Mouse (Mus musculus) cerebellum, adult 9-10 months (tissue): ENCODE data around the gene Serpina1e.
"Not testable (repeated sequence)": the region's sequence is repeated elsewhere in the genome, so short reads cannot be mapped to it uniquely, and the experiment has no call there.

ENCODE experiments used
- DNase-seq: peaks from one replicate; pipeline ENCODE4 v3.0.0; 2022

Serpina1e gene

DNA sequence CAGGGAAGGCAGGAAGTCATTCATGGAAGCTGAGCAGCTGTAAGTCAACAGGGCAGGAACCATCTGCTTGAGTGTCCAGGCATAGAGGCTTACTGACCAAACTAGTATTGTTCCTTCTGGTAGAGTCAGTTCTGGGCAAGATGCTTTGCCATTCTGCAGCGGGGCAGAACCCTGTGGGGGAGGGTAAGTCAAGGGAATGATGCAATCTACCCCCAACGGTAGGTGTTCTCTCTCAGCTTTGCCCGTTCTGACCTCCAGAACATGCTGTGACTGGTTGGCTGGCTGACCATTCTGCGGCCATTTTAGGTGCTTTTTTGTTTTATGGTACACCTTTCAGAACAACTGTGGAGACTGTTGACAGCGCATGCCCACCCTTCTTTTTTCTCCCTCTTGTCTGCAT lies 3.6 kb upstream of the Serpina1e start:
- DNase-seq, result no peak

DNA sequence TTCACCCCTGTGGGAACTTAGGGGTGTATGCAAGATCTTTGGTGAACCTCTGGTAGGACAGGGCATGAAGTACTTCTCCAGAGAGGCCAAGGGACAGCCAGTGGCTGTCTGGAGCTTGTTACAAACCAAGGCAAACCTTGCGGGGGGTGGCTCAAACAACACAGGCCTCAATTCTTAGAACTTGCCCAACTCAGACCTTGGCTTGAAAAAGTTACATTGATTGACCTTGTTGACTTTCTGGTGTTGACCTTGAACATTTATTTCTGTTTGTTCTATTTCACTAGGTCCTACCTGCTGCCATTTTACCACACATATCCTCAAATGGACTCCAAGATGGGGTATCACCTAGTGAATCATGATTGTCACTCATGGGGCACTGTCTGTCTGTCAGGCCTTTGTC lies 2.9 kb upstream of the Serpina1e start:
- no peak for DNase-seq

DNA sequence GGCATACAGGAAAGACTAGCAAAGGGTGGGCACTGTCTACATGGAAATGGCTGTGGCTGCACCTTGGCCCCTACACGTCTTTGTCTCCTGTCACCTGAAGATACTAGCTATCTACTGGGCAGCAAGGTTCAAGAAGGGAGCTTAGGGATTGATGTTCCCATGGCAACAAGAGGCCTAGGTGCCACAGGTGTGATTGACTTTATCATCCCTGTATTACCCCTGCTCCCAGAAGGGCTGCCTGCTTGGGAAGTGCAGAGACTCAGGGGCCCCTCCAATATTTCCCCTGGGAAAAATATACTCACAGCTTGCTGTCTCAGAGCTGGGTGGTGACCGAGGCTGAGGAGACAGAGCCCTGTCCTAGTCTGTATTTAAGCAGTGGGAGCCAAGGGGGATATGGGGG lies 2.2 kb downstream of the Serpina1e start:
- DNase-seq, result not testable (repeated sequence)

DNA sequence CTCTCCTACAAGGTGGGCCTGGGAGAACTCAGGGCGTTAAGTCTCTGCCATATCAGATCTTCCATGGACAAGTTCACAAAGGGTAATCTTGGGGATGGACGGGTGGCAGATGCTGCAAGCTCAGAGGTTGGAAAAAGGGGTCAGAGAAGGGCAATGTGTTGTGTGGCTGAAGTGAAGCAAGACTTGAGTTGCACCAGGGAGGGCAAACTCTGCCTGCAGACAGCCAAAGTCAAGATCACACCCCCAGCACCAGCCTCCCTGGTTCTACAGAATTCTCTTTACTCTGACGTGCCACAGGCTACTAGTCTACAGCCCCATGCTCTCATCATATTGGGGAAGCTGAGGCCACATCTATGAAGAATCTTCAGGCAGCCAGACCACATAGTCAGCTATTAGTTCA lies 5.8 kb downstream of the Serpina1e start:
- not testable (repeated sequence) for DNase-seq

DNA sequence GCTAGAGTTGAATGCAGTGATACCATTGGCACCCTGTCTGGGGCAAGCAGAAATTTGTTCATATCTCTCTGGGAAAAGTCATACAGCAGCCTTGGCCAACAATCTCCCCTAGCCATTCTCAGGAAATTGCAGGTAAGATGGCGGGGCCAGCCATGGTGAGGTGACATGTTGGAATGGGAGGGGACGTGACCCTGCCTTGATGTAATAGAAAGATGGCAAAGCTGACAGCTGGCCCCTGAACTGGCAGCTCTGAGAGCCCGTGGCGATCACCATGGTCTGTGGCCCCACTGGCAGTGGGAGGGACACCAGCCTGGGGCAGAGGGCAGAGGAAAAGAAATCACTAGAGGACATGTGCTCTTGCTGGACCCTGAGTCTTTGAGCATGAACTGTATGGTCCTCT lies 12.5 kb downstream of the Serpina1e start:
- no peak for DNase-seq

DNA sequence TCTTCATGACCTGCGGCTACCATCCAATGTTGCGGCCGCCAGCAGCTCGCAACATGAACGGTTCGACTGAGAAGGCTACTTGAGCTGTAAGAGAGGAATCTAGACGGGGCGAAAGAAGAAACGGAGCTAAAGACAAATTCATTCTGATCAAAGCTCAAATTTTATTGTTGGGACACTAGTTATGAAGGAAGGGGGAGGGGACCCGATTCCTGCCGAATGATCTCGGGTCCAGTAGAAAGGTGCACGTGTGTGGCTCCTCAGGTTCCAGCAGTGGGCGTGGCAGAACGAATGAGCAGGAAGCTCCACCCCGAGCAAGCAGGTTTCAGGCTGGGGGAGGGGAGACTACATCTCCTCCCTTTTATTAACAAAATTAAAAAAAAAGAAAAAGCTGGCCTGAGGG lies 49.6 kb downstream of the Serpina1e start:
- DNase-seq, result not testable (repeated sequence)

DNA sequence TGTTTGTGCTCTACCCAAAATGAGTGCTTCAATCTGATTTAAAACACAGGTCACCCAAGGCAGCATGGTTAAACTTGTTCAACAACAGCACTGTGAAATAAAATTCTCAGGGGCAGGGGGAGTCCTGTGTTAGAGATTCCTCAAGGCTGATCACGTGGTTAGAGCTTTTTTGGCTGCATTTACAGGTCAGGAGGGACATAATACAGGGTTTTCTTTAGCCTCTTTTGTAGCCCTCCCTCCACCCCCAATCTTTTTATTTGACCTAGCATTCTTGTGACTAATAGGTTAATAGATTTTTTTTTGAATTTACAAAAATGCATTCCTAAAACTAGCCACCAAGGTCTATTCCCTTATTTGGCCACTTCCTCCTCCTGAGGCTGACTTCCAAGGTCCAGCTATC lies 51.0 kb downstream of the Serpina1e start:
- not testable (repeated sequence) for DNase-seq

DNA sequence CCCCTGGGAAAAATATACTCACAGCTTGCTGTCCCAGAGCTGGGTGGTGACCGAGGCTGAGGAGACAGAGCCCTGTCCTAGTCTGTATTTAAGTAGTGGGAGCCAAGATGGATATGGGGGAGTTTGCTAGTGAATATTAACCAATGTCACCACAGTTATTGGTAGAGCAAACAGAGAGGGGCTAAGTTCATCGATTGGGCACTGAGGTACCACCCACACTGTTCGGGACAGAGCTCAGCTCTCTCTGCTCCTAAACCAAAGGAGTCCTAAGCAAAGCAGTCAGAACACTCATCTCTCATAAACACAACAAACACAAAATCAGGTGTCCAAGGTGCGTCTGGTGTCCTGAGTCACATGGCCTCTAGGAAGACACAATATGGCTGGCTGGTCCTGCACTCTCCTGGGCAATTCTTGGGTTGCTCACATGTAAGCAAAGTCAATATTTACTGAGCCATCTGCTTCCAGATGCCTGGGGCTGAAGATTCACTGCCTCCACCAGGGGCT lies 53.9 kb downstream of the Serpina1e start, which contains the start of gene Serpina1c:
Serpina1c (minus strand) TSS at position 51 of the 504 bp plus-strand sequence.
- not testable (repeated sequence) for DNase-seq

DNA sequence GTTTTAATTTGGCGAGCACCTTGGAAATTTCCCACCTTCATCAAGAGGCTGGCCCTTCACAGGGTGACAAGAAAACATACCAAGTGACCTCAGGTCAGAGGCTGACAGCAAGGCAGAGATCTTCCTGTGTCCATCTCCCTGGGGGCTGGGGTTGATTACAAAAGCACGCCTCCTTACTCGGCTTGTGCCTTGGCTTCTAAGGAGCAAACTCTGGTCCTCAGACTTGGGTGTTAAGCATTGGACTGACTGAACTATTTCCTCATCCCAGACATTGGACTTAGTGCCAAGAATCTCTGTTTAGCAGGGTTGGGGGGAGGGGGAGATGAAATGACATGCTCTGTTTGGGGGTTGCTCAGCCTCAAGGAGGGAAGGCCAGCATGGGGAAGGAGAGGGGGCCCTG lies 56.8 kb downstream of the Serpina1e start:
- DNase-seq, result not testable (repeated sequence)
